Mouse (Mus musculus) heart, postnatal 36 days (tissue): Measurements from ENCODE around the gene Zfp81. TPM values are rescaled to one million over a fixed set of nuclear protein-coding genes. Genes with fewer than 3 reads are reported as not detected.
"Not testable (repeated sequence)": the region's sequence is repeated elsewhere in the genome, so short reads cannot be mapped to it uniquely, and the experiment has no call there.

Experiments
- DNase-seq, 2 experiments: peaks; one replicate each; pipeline ENCODE4 v3.0.0; 2021 to 2022
- intact Hi-C: fragments of 180-260 bp; cut with DNase I; formaldehyde crosslinking; loops from one replicate; pipeline ENCODE4 v1.15.1; 2025
- total RNA-seq, 2 experiments: library from RNA; stranded (reverse); gene quantifications; 2 replicates each; pipeline ENCODE4 v1.2.3; 2021

Zfp81 gene
- total RNA-seq = 1 to 10 TPM; 6.2 to 6.4 TPM

GRCm38 (mm10) chr17:33358411-33359384 lies at the start of gene Zfp81:
TSS of gene Zfp81 (minus strand) at chr17:33358878.
- peak; percentile 77 to 81 for DNase-seq
- intact Hi-C loops = loop anchor here (5.0 kb wide), 1 partner anchor 34 kb away; the partner anchor contains the start of gene Zfp101

- peak; percentile 84 to 86 for DNase-seq
- intact Hi-C loops = loop anchor here (5.0 to 10.0 kb wide), 2 partner anchors 37 to 300 kb away; partner anchors contain the start of gene Zfp81
Measured at GRCm38 (mm10) chr17:33394182-33395034, 35.7 kb upstream of the Zfp81 start, which contains the start of gene Zfp101. TSS of gene Zfp101 (minus strand) at chr17:33394641.

- intact Hi-C loops = loop anchor here (5.0 to 10.0 kb wide), 2 partner anchors 35 to 297 kb away; partner anchors contain the start of gene Zfp81
- no peak for DNase-seq
Measured at GRCm38 (mm10) chr17:33392271-33392670, 33.6 kb upstream of the Zfp81 start.

GRCm38 (mm10) chr17:33385705-33386104 lies 27.0 kb upstream of the Zfp81 start:
- intact Hi-C loops = no loop called here
- no peak for DNase-seq

- intact Hi-C loops = no loop called here
- no peak for DNase-seq
Measured at GRCm38 (mm10) chr17:33372795-33373194, 14.1 kb upstream of the Zfp81 start.

- intact Hi-C loops = no loop called here
- DNase-seq = no peak
Measured at GRCm38 (mm10) chr17:33352981-33353380, 5.7 kb downstream of the Zfp81 start.

- intact Hi-C loops, DNase-seq: not testable (repeated sequence)
Measured at GRCm38 (mm10) chr17:33289876-33290149, 68.9 kb downstream of the Zfp81 start.

- DNase-seq = not testable (repeated sequence)
Measured at GRCm38 (mm10) chr17:33289039-33289875, 69.4 kb downstream of the Zfp81 start, which contains the start of gene Zfp955b. TSS of gene Zfp955b (plus strand) at chr17:33289544.

More at GRCm38 (mm10) chr17:33289039-33289875, 69.4 kb downstream of the Zfp81 start, which contains the start of gene Zfp955b:
- intact Hi-C loops = not testable (repeated sequence)

Other genes with a start within 250 kb of the Zfp81 start
- gene Morc2b, start 219.2 kb downstream of the Zfp81 start, total RNA-seq = under 1 TPM in 1 of 2 experiments, not detected in 1; 0.14 TPM
- gene Olfr55, start 190.4 kb downstream of the Zfp81 start, total RNA-seq = not detected
- not detected for gene Olfr239, start 167.6 kb downstream of the Zfp81 start, total RNA-seq
- gene Olfr1564, start 137.2 kb downstream of the Zfp81 start, total RNA-seq = under 1 TPM; 0.05 to 0.11 TPM
- gene Zfp955a, start 103.7 kb downstream of the Zfp81 start, total RNA-seq = 1 to 10 TPM; 8.8 to 9.6 TPM
- gene Olfr63, start 94.2 kb downstream of the Zfp81 start, total RNA-seq = not detected
- gene Zfp955b, start 69.3 kb downstream of the Zfp81 start, total RNA-seq = 10 to 100 TPM; 11.8 to 13.3 TPM
- 1 to 10 TPM; 4.2 to 5.0 TPM for gene Zfp101, start 35.8 kb upstream of the Zfp81 start, total RNA-seq
- gene Actl9, start 74.0 kb upstream of the Zfp81 start, total RNA-seq = not detected
- gene Adamts10, start 165.3 kb upstream of the Zfp81 start, total RNA-seq = 10 to 100 TPM; 18.3 to 19.7 TPM
- 1 to 10 TPM; 2.2 to 2.8 TPM for gene Myo1f, start 196.8 kb upstream of the Zfp81 start, total RNA-seq